Mouse (Mus musculus): Measurements from ENCODE around the gene Rexo1. TPM values are rescaled to one million over a fixed set of nuclear protein-coding genes. Genes with fewer than 3 reads are reported as not detected.

Rexo1 gene
- polyA plus RNA-seq, 1 experiment from 2014 or later, result 31.3 TPM

- H3K36me3 ChIP-seq, result no peaks in the 10 kb centered on the region
- no peak overlapping the region for H3K4me3 ChIP-seq
- 83% methylated on average over 2 of the region's 2 CpGs for WGBS
- H3K9ac ChIP-seq (replicated peaks), result no peak overlapping the region
- no peak overlapping the region for H3K27ac ChIP-seq (replicated peaks)
- 0 out of 2 replicates have a peak, but pooled peaks cover 2% of the 10 kb centered on the region for H3K4me1 ChIP-seq
- H3K4me2 ChIP-seq (replicated peaks), result no peak overlapping the region
- H3K9me3 ChIP-seq, result no peaks in the 10 kb centered on the region
- ATAC-seq (replicated peaks), result no peak
- H3K27me3 ChIP-seq, result peaks cover 8% of the 10 kb centered on the region; the same call in 1 of the 2 replicates
Measured at GRCm38 (mm10) chr10:80519287-80519686, 42.1 kb downstream of the Rexo1 start.

DNA sequence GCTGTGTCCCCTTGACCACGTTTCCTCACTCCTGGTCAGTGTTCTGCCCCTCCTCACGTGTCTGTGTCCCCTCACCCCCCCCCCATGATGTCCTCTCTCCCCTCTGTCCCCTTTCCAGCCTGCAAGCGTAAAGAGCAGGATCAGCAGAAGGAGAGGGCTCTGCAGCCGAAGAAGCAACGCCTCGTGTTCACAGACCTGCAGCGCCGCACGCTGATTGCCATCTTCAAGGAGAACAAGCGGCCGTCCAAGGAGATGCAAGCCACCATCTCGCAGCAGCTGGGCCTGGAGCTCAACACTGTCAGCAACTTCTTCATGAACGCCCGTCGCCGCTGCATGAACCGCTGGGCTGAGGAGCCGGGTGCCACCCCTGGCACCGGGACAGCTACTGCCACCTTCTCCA, 47.6 kb downstream of the Rexo1 start:
- Histone ChIP-seq H3K27me3 (peaks cover 26% of the 10 kb centered on the region; the same call in 1 of the 2 replicates), H3K9ac (replicated peaks) (no peak overlapping the region), H3K27ac (replicated peaks) (no peak overlapping the region), H3K36me3 (no peaks in the 10 kb centered on the region), H3K4me2 (replicated peaks) (peak overlapping the region; percentile 29), H3K4me3 (0 out of 2 replicates have a peak overlapping the region, but pooled peaks have one; percentile 6), H3K9me3 (no peaks in the 10 kb centered on the region), H3K4me1 (peaks cover 12% of the 10 kb centered on the region; the same call in 1 of the 2 replicates)
- ATAC-seq (replicated peaks), result no peak
- WGBS, result 10% methylated on average over 19 of the region's 19 CpGs

DNA sequence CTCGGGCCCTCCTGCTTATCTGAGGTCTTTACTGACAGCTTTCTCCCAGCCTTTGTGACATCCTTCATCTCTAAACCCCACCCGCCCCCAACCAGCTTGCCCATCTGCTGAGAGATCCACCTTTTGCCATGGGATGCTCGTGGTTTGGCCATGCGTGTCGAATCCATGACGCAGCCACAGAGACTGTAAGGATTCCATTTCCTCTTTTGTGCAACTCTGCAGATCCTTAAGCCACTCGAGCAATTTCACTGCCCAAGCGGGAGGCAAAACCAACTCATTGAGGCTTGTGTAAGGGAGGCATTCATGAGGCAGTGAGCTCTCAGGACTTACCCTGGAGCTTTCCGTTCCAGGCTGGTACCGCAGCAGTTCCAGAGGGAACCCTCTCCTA, 51.1 kb downstream of the Rexo1 start:
- Histone ChIP-seq H3K4me3 (no peak overlapping the region), H3K27ac (replicated peaks) (no peak overlapping the region), H3K27me3 (peaks cover 41% of the 10 kb centered on the region), H3K9ac (replicated peaks) (no peak overlapping the region), H3K4me1 (peaks cover 12% of the 10 kb centered on the region; the same call in 1 of the 2 replicates), H3K4me2 (replicated peaks) (no peak overlapping the region), H3K9me3 (no peaks in the 10 kb centered on the region), H3K36me3 (no peaks in the 10 kb centered on the region)
- WGBS, result 56% methylated on average over 10 of the region's 10 CpGs
- no peak for ATAC-seq (replicated peaks)

- 11% methylated on average over 20 of the region's 20 CpGs for WGBS
- H3K4me3 ChIP-seq, result peak overlapping the region; percentile 24
Measured at GRCm38 (mm10) chr10:80509412-80510272, 51.7 kb downstream of the Rexo1 start.

DNA sequence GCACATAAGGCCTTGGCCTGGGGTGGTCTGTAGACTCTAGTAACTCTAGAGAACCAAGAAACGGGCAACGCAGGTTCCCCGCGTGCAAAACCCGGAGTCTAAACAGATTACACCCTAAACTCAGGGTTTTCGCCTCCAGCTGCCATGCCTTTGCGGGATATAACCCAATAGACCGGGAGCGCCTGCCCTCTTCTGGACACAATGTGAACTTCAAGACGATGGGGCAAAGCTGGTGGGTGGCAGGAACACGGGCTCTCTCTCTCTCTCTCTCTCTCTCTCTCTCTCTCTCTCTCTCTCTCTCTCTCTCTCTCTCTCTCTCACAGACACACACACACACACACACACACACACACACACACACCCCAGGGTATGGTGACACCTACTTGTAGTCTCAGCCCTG, 55.1 kb downstream of the Rexo1 start:
- Histone ChIP-seq H3K36me3 (no peaks in the 10 kb centered on the region), H3K4me3 (no peak overlapping the region), H3K27ac (replicated peaks) (no peak overlapping the region), H3K9ac (replicated peaks) (no peak overlapping the region), H3K9me3 (no peaks in the 10 kb centered on the region), H3K4me2 (replicated peaks) (no peak overlapping the region), H3K4me1 (peaks cover 7% of the 10 kb centered on the region; the same call in 1 of the 2 replicates), H3K27me3 (peaks cover 53% of the 10 kb centered on the region)
- no peak for ATAC-seq (replicated peaks)
- WGBS, result 0% methylated on average over 11 of the region's 11 CpGs

More at GRCm38 (mm10) chr10:80509412-80510272, 51.7 kb downstream of the Rexo1 start:
- Histone ChIP-seq H3K27me3 (peaks cover 42% of the 10 kb centered on the region), H3K4me1 (peaks cover 15% of the 10 kb centered on the region; the same call in 1 of the 2 replicates), H3K4me2 (replicated peaks) (peak overlapping the region; percentile 38), H3K9me3 (no peaks in the 10 kb centered on the region), H3K36me3 (no peaks in the 10 kb centered on the region), H3K9ac (replicated peaks) (no peak overlapping the region), H3K27ac (replicated peaks) (no peak overlapping the region)
- ATAC-seq (replicated peaks), result peak; percentile 68

- no peak for ATAC-seq (replicated peaks)
- WGBS, result 1% methylated on average over 9 of the region's 9 CpGs
Measured at GRCm38 (mm10) chr10:80504724-80505123, 56.6 kb downstream of the Rexo1 start.

GRCm38 (mm10) chr10:80503599-80504220, 57.6 kb downstream of the Rexo1 start:
- Histone ChIP-seq H3K4me3 (no peak overlapping the region), H3K27me3 (peaks cover 73% of the 10 kb centered on the region), H3K4me2 (replicated peaks) (no peak overlapping the region), H3K27ac (replicated peaks) (no peak overlapping the region), H3K4me1 (0 out of 2 replicates have a peak, but pooled peaks cover 2% of the 10 kb centered on the region), H3K9me3 (no peaks in the 10 kb centered on the region), H3K36me3 (no peaks in the 10 kb centered on the region), H3K9ac (replicated peaks) (no peak overlapping the region)
- ATAC-seq (replicated peaks), result no peak
- WGBS, result 2% methylated on average over 27 of the region's 27 CpGs

More at GRCm38 (mm10) chr10:80504724-80505123, 56.6 kb downstream of the Rexo1 start:
- H3K36me3 ChIP-seq, result no peaks in the 10 kb centered on the region
- H3K4me1 ChIP-seq, result peaks cover 6% of the 10 kb centered on the region; the same call in 1 of the 2 replicates
- no peak overlapping the region for H3K4me3 ChIP-seq
- no peak overlapping the region for H3K27ac ChIP-seq (replicated peaks)
- H3K4me2 ChIP-seq (replicated peaks), result no peak overlapping the region
- no peak overlapping the region for H3K9ac ChIP-seq (replicated peaks)
- H3K27me3 ChIP-seq, result peaks cover 68% of the 10 kb centered on the region
- H3K9me3 ChIP-seq, result no peaks in the 10 kb centered on the region

- Histone ChIP-seq H3K9ac (replicated peaks) (no peak overlapping the region), H3K4me2 (replicated peaks) (no peak overlapping the region), H3K27me3 (peaks cover 77% of the 10 kb centered on the region), H3K4me1 (0 out of 2 replicates have a peak, but pooled peaks cover 2% of the 10 kb centered on the region), H3K36me3 (no peaks in the 10 kb centered on the region), H3K4me3 (no peak overlapping the region), H3K27ac (replicated peaks) (no peak overlapping the region), H3K9me3 (no peaks in the 10 kb centered on the region)
- no peak for ATAC-seq (replicated peaks)
- 1% methylated on average over 22 of the region's 22 CpGs for WGBS
Measured at GRCm38 (mm10) chr10:80502819-80503314, 58.5 kb downstream of the Rexo1 start.

DNA sequence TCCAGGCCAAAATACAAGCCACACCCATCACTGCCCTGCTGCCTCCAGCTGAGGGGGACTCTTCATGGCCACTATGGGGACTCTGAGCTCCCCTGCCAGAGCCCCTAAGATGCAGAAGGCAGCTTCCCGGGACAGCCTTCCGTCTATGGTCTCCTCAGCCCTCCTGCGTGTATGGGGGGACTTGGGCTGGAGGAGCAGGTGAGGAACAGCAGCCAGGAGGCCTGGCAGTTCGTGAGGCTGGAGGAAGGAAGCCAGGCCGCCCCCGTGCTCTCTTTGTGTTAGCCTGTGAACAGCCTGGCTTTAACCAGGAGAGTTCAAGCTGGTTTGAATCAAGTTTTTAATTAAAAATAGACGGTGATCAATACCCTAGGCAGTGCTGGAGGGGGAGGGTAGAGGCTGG, 59.1 kb downstream of the Rexo1 start:
- WGBS, result under 1% methylated on average over 7 of the region's 7 CpGs
- H3K27ac ChIP-seq (replicated peaks), result no peak overlapping the region

GRCm38 (mm10) chr10:80496421-80496820, 64.9 kb downstream of the Rexo1 start:
- ATAC-seq (replicated peaks), result no peak

More for the DNA sequence above, 59.1 kb downstream of the Rexo1 start:
- Histone ChIP-seq H3K4me2 (replicated peaks) (no peak overlapping the region), H3K4me1 (0 out of 2 replicates have a peak, but pooled peaks cover 3% of the 10 kb centered on the region), H3K9me3 (no peaks in the 10 kb centered on the region), H3K36me3 (no peaks in the 10 kb centered on the region), H3K4me3 (no peak overlapping the region), H3K9ac (replicated peaks) (no peak overlapping the region), H3K27me3 (peaks cover 80% of the 10 kb centered on the region)
- ATAC-seq (replicated peaks), result no peak

GRCm38 (mm10) chr10:80495901-80496300, 65.5 kb downstream of the Rexo1 start:
- Histone ChIP-seq H3K4me1 (peaks cover 29% of the 10 kb centered on the region), H3K4me2 (replicated peaks) (peak overlapping the region; percentile 74), H3K27me3 (peaks cover 95% of the 10 kb centered on the region), H3K27ac (replicated peaks) (no peak overlapping the region), H3K9me3 (no peaks in the 10 kb centered on the region), H3K36me3 (no peaks in the 10 kb centered on the region), H3K9ac (replicated peaks) (no peak overlapping the region), H3K4me3 (peak overlapping the region; percentile 45)
- WGBS, result under 1% methylated on average over 29 of the region's 35 CpGs
- ATAC-seq (replicated peaks), result no peak

More at GRCm38 (mm10) chr10:80496421-80496820, 64.9 kb downstream of the Rexo1 start:
- Histone ChIP-seq H3K9me3 (no peaks in the 10 kb centered on the region), H3K9ac (replicated peaks) (no peak overlapping the region), H3K4me3 (peak overlapping the region; percentile 45; the same call in 1 of the 2 replicates), H3K4me1 (peaks cover 29% of the 10 kb centered on the region), H3K4me2 (replicated peaks) (no peak overlapping the region), H3K27ac (replicated peaks) (no peak overlapping the region), H3K36me3 (no peaks in the 10 kb centered on the region), H3K27me3 (peaks cover 95% of the 10 kb centered on the region)
- under 1% methylated on average over 20 of the region's 20 CpGs for WGBS

DNA sequence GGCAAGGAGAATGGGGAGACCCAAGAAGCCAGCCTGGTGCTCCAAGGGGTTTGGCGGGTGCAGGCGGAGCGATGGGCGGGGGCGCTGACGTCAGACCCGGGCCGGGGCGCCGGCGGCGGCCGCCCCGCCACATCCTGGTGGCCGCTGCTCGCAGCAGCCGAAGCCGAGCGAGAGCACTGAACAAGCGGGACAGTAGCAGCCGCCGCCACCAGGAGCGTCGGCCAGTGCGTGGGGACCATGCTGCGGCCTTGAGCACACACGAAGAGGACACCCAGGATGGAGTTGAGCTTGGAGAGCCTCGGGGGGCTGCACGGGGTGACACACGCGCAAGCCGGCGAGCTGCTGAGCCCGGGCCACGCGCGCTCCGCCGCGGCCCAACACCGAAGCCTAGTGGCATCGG, 66.6 kb downstream of the Rexo1 start, which contains the start of gene Onecut3:
TSS of gene Onecut3 (plus strand) at position 104 of the 400 bp plus-strand sequence.
- no peaks in the 10 kb centered on the region for H3K9me3 ChIP-seq
- peaks cover 29% of the 10 kb centered on the region for H3K4me1 ChIP-seq
- ATAC-seq (replicated peaks), result peak; percentile 46; the same call in 1 of the 2 replicates
- WGBS, result under 1% methylated on average over 42 of the region's 42 CpGs
- H3K27ac ChIP-seq (replicated peaks), result no peak within 1 kb of the TSS
- H3K4me2 ChIP-seq (replicated peaks), result peak within 1 kb of the TSS; percentile 74
- peak within 1 kb of the TSS; percentile 36 for H3K9ac ChIP-seq (replicated peaks)
- peak within 1 kb of the TSS; percentile 45 for H3K4me3 ChIP-seq
- no peaks in the 10 kb centered on the region for H3K36me3 ChIP-seq
- peaks cover 95% of the 10 kb centered on the region for H3K27me3 ChIP-seq

Measured in forebrain, embryonic 15.5 days (tissue).